Mouse (Mus musculus) liver, postnatal 0 days (tissue): ENCODE measurements around the gene Serinc1.

ENCODE experiments used
- CTCF ChIP-seq: sonication (generic); IDR thresholded peaks from 2 replicates; pipeline ENCODE4 v1.5.1; 2016; ENCODE audit warnings: antibody characterized with exemption, low read depth
- EP300 ChIP-seq: IDR thresholded peaks from 2 replicates; pipeline ENCODE4 v1.6.1; 2016; ENCODE audit warnings: antibody characterized with exemption, low read depth, mild to moderate bottlenecking

DNA sequence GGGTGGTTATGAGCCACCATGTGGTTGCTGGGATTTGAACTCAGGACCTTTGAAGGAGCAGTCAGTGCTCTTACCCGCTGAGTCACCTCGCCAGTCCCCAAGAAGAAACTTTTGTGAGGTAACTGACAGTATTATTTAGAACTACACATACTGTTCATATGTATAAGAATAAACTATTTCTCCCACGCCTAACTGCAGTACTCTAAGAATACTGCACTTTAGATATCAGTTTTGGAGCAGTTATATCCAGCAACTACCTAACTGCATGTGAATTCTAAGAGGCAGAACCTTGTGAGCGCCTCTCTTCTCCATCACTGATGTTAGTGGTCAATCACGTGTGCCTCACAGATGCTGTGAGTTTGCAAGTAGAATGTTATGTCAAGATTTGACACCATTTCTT, 5.9 kb downstream of the Serinc1 start:
- no peak for TF ChIP-seq CTCF
- no peak for TF ChIP-seq EP300
